Mouse (Mus musculus) brain, embryonic 14.5 days (tissue): ENCODE data around the gene Parvb. TPM values are rescaled to one million over a fixed set of nuclear protein-coding genes. Genes with fewer than 3 reads are reported as not detected.
A peak's percentile ranks its signal among the peaks of the same experiment; 100 is the strongest.

Experiments used
- DNase-seq: peaks from one replicate; pipeline ENCODE4 v3.0.0-alpha.2; 2011; ENCODE audit warnings: low read depth
- CTCF ChIP-seq: fragments of 200-500 bp; IDR thresholded peaks from 2 replicates; pipeline ENCODE4 v1.5.1; 2012; ENCODE audit warnings: inconsistent platforms, mild to moderate bottlenecking, moderate library complexity, borderline replicate concordance; ENCODE audit not compliant: insufficient read depth, insufficient read length; ENCODE audit errors: extremely low read depth
- POLR2A ChIP-seq: fragments of 200-500 bp; IDR thresholded peaks from 2 replicates; pipeline ENCODE4 v1.6.1; 2012; ENCODE audit warnings: mild to moderate bottlenecking, inconsistent platforms, borderline replicate concordance; ENCODE audit not compliant: poor library complexity, insufficient read depth, insufficient read length, severe bottlenecking; ENCODE audit errors: extremely low read depth
- polyA plus RNA-seq: library from polyadenylated mRNA; depleted of rRNA; stranded (reverse); fragments of >200 nt; gene quantifications from 2 replicates; pipeline ENCODE4 v1.2.3, GENCODE M21; 2012

The Parvb gene
- polyA plus RNA-seq, 1 experiment = 19.3 TPM

GRCm38 (mm10) chr15:84298804-84299370, 67.0 kb downstream of the Parvb start:
- peak; percentile 93 for DNase-seq
- no peak for TF ChIP-seq CTCF
- no peak for TF ChIP-seq POLR2A

GRCm38 (mm10) chr15:84299662-84300333, 68.0 kb downstream of the Parvb start:
- TF ChIP-seq CTCF (no peak), POLR2A (no peak)
- peak; percentile 92 for DNase-seq

- no peak for DNase-seq
- TF ChIP-seq CTCF (no peak), POLR2A (no peak)
Observed at GRCm38 (mm10) chr15:84300591-84300990, 68.7 kb downstream of the Parvb start.

GRCm38 (mm10) chr15:84301026-84301425, 69.2 kb downstream of the Parvb start:
- TF ChIP-seq POLR2A (no peak), CTCF (no peak)
- DNase-seq = peak; percentile 92

GRCm38 (mm10) chr15:84301641-84302420, 70.0 kb downstream of the Parvb start:
- no peak for TF ChIP-seq CTCF
- no peak for TF ChIP-seq POLR2A
- DNase-seq = peak; percentile 91

- DNase-seq = no peak
- no peak for TF ChIP-seq CTCF
- no peak for TF ChIP-seq POLR2A
Observed at GRCm38 (mm10) chr15:84303264-84303663, 71.4 kb downstream of the Parvb start.

GRCm38 (mm10) chr15:84305333-84305732, 73.5 kb downstream of the Parvb start:
- TF ChIP-seq POLR2A (no peak), CTCF (no peak)
- DNase-seq = peak; percentile 89

- TF ChIP-seq CTCF = no peak
- DNase-seq = peak; percentile 92
Observed at GRCm38 (mm10) chr15:84310271-84310670, 78.4 kb downstream of the Parvb start.

- TF ChIP-seq POLR2A (no peak), CTCF (no peak)
- no peak for DNase-seq
Observed at GRCm38 (mm10) chr15:84311295-84312085, 79.6 kb downstream of the Parvb start.

- no peak for DNase-seq
- TF ChIP-seq CTCF = no peak
Observed at GRCm38 (mm10) chr15:84312878-84313565, 81.2 kb downstream of the Parvb start.

- TF ChIP-seq POLR2A (no peak), CTCF (no peak)
- no peak for DNase-seq
Observed at GRCm38 (mm10) chr15:84313566-84313878, 81.7 kb downstream of the Parvb start.
